Mouse (Mus musculus) ES-Bruce4 (cell line): ENCODE data around the gene Olfml2a.

Source experiments
- CTCF ChIP-seq: IDR thresholded peaks from one replicate; pipeline ENCODE4 v1.8.1; 2011; ENCODE audit warnings: low read depth, low read length
- EP300 ChIP-seq: IDR thresholded peaks from 2 replicates; pipeline ENCODE4 v1.6.1; 2011; ENCODE audit warnings: low read depth, low read length; ENCODE audit not compliant: insufficient read depth

GRCm38 (mm10) chr2:38923471-38923870 is 8.3 kb upstream of the Olfml2a start:
- TF ChIP-seq EP300 (no peak), CTCF (no peak)
